Mouse (Mus musculus) urinary bladder, postnatal 10 days (tissue): ENCODE data around the gene Itch.
"Not testable (repeated sequence)": the region's sequence is repeated elsewhere in the genome, so short reads cannot be mapped to it uniquely, and the experiment has no call there.

ENCODE experiments used
- DNase-seq: peaks from one replicate; pipeline ENCODE4 v3.0.0; 2022; ENCODE audit warnings: low spot score

Gene Itch

GRCm38 (mm10) chr2:155149296-155149695, 16.0 kb downstream of the Itch start:
- DNase-seq = not testable (repeated sequence)

DNA sequence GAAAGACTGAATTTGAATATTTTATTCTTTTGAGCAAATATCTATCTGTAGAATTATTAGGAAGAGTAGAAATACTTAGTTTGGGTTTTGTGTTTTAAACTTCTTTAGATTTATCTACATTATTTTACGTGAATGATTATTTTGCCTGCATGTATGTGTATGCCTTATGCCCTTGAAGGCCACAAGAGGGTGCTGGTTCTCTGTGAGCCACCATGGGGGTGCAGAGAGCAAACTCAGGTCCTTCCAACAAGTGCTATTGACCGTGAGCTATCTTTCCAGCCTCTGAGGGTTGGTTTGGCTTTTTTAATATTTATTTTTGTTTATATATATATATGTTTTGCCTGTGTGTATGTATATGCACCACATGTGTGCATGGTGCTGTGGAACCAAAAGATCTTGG, 74.1 kb downstream of the Itch start:
- no peak for DNase-seq

- DNase-seq = no peak
Observed at GRCm38 (mm10) chr2:155223145-155223544, 89.8 kb downstream of the Itch start.

DNA sequence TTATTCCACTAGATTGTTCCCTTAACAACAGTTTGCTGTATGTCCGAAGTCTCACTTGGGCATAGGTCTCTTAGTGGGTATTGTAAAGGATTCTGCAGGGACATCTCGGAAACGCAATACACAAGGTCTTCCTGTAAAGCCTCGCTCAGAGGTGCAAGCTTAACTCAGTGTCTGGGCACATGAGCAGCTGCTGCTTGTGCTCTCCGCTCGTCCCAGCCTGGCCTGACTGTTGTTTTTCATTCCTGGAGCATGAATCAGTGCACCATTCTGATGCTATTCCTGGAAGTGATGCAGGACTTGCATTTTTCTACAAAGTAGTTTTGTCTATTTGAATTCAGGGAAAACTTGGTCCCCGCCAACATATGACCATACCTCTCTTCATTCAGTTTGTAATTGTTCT, 91.4 kb downstream of the Itch start:
- DNase-seq = no peak

- no peak for DNase-seq
Observed at GRCm38 (mm10) chr2:155235746-155236361, 102.5 kb downstream of the Itch start.

GRCm38 (mm10) chr2:155236362-155236992, 103.2 kb downstream of the Itch start, which contains the start of gene Dynlrb1:
Gene Dynlrb1, plus strand, starts transcription at chr2:155236533.
- DNase-seq = peak; percentile 100

- no peak for DNase-seq
Observed at GRCm38 (mm10) chr2:155237276-155237675, 104.0 kb downstream of the Itch start.

DNA sequence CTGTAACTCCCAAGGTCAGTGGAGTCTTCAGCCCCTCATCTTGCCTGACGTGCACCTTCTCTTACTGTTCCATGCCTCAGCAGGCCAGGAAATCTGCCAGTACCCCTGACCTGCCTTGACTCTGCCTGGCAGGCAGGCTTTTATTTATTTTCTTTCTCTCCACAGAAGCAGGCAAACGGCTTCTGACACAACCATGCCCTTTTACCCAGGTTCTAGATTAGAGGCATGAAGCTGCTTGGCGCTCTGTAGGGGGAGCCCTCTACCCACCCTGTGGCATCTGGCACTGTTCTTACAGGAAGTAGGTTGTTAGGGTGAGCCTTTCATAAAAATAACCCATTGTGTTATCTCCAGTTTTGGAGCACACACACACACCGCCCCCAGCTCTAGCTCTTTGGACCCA, 107.6 kb downstream of the Itch start:
- no peak for DNase-seq

DNA sequence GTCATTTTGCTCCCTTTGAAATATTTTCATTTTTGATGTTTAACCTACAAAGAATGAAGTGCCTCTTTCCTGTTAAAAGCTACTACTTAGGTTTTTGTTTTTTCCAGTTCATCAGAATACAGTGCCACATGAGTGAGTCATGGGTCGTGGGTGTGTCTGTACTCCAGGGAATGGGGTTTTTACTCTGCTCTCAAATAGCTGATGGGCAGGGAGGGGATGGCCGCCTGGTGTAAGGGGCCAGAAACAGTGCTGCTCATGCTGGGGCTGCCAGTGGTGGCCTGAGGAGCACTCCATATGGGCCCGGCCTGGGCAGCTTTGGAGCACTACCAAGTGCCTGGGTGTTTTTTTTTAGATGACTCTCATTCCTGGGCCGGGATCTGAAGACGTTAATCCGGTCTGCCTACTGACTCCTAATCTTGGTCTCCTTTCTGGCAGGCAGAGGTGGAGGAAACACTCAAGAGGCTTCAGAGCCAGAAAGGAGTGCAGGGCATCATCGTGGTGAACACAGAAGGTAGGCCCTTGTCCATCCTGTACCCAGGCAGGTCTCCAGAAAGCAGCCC, 109.1 kb downstream of the Itch start:
- no peak for DNase-seq

- DNase-seq = no peak
Observed at GRCm38 (mm10) chr2:155246231-155246630, 112.9 kb downstream of the Itch start.

DNA sequence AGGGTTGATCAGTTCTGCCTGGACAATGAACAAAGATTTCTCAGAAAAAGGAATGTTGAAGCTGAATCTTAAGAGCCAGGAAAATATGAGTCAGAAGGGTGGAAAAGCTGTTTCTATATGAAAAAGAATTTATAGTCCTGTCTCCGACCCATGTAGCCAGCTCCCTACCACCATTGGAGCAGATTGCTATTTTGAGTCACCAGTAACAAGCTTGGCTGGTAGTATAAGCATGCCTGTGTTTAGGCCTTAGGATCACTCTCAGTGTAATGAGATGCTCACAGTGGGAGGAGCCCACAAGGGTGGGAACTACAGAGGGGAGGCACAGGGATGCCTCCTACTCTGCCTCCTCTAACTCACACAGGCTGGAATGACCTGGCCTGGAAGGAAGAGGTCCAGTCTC, 114.9 kb downstream of the Itch start:
- DNase-seq = no peak

GRCm38 (mm10) chr2:155248718-155249117, 115.4 kb downstream of the Itch start:
- no peak for DNase-seq

GRCm38 (mm10) chr2:155249588-155249987, 116.3 kb downstream of the Itch start:
- no peak for DNase-seq

DNA sequence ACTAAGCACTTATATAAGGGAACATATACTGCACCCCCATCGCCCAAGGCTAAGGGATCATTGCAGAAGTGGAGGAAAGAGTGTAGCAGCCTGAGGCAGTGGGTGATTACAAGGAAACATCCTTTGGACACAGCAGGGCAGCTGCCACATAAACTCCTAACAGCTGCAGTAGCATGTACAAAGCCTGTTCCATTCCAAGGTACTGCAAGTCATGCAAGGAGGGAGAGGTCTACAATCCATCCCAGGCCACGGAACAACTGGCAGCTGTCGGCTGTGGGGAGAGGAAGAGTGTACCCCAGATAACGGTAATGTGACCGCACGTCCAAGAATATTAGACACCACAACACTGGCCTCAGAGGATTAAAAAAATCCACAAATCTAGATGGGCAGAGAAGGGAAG, 132.2 kb downstream of the Itch start:
- no peak for DNase-seq

DNA sequence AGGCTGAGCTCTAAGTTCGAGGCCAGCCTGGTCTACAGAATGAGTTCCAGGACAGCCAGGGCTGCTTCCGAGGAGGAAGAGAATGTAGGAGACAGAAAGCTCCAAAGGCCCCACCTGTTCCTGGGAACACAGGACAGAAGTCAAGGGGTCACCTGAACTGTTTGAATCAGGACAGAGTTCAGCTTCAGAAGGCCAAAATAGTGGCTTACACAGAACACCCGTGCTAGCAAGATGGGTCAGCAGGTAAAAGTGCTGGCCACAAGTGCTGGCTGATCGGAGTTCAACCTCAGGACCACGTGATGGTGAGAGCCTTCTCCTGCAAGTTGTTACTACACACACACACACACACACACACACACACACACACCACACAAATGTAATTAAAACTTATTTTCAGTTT, 133.6 kb downstream of the Itch start:
- DNase-seq = no peak

DNA sequence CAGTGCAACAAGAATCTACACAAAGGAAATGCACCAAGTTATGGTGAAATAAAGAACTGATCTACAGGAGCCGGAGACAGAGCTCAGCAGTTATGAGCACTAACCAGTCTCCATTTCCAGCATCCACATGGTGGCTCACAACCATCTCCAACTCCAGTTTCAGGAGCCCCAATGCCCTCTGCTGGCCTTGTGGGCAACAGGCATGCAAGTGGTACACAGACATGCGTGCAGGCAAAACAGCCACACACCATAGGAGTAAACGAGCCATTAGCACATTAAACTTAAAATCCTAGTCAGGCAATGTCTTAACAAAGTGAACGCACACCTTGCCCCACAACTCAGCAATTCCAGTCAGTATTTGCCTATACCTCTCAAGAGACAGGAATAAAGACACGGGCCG, 138.6 kb downstream of the Itch start:
- no peak for DNase-seq

- DNase-seq = no peak
Observed at GRCm38 (mm10) chr2:155272396-155273170, 139.3 kb downstream of the Itch start.

GRCm38 (mm10) chr2:155273603-155274002, 140.3 kb downstream of the Itch start:
- DNase-seq = no peak

DNA sequence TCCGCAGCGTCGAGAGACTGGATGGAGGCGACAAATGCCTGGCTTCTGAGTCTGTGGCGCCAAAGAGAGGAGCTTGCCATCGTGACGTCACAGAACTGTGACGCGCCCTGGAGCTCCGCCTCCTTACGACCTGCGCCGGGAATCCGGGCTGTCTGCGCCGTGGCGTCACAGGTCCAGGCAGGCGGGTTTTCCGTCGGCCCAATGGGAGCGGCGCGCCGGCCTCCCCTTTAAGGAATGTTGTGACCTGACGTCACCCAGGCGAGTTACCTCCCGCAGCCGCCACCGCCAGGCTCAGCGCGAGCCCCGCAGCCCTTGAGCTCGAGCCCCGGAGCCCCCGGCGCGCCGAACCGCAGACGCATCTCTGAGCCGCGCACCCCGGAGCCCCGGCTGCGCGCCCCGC, 142.9 kb downstream of the Itch start, which contains the start of gene Map1lc3a:
Gene Map1lc3a (plus strand): TSS at position 103 of the 400 bp plus-strand sequence.
- peak; percentile 93 for DNase-seq
